Mouse (Mus musculus) limb, embryonic 11.5 days (tissue): ENCODE data around the gene Ccdc154. TPM values are rescaled to one million over a fixed set of nuclear protein-coding genes. Genes with fewer than 3 reads are reported as not detected.

Experiments
- ATAC-seq: fragments of 200-750 bp; cut with Nextera tagmentation; 2 replicates; pipeline ENCODE4 v1.8.0; 2017; ENCODE audit warnings: low read depth; ENCODE audit not compliant: insufficient number of reproducible peaks, low FRiP score, low TSS enrichment
- DNase-seq: peaks from one replicate; pipeline ENCODE4 v3.0.0-alpha.2; 2015; ENCODE audit warnings: low spot score
- H3K27ac ChIP-seq: fragments of 300-500 bp; sonication (generic); replicated peaks from 2 replicates; pipeline ENCODE4 v1.5.1; 2014; ENCODE audit warnings: low read depth, mild to moderate bottlenecking, low read length
- H3K27me3 ChIP-seq: fragments of 300-500 bp; sonication (generic); 2 replicates; pipeline ENCODE4 v1.6.1; 2014; ENCODE audit warnings: mild to moderate bottlenecking, low read length, mixed read lengths; ENCODE audit not compliant: control insufficient read depth, insufficient read depth
- H3K36me3 ChIP-seq: fragments of 300-500 bp; sonication (generic); 2 replicates; pipeline ENCODE4 v1.6.1; 2014; ENCODE audit warnings: mild to moderate bottlenecking, low read length, moderate library complexity, mixed read lengths; ENCODE audit not compliant: control insufficient read depth, insufficient read depth
- H3K4me1 ChIP-seq: fragments of 300-500 bp; sonication (generic); 2 replicates; pipeline ENCODE4 v1.6.1; 2014; ENCODE audit warnings: low read length, mixed read lengths; ENCODE audit not compliant: control insufficient read depth, insufficient read depth
- H3K4me2 ChIP-seq: fragments of 300-500 bp; sonication (generic); 2 replicates; pipeline ENCODE4 v1.6.1; 2014; ENCODE audit warnings: low read depth, mild to moderate bottlenecking, moderate library complexity; ENCODE audit not compliant: severe bottlenecking
- H3K4me3 ChIP-seq: fragments of 300-500 bp; sonication (generic); 2 replicates; pipeline ENCODE4 v1.5.1; 2014; ENCODE audit warnings: low read depth, low read length
- H3K9ac ChIP-seq: fragments of 300-500 bp; sonication (generic); 2 replicates; pipeline ENCODE4 v1.6.1; 2014; ENCODE audit warnings: mild to moderate bottlenecking, low read length
- H3K9me3 ChIP-seq: fragments of 300-500 bp; sonication (generic); 2 replicates; pipeline ENCODE4 v1.6.1; 2016; ENCODE audit warnings: low read length; ENCODE audit not compliant: control insufficient read depth
- WGBS: fragments of 180-500 bp; shearing (Covaris S2); extraction: QIAGEN DNeasy Blood & Tissue Kit; methylation state at CpG from one replicate; pipeline ENCODE4 v1.1.7; 2014; 5-methylcytosine and 5-hydroxymethylcytosine counted together
- polyA plus RNA-seq: library from polyadenylated mRNA; unstranded; fragments of >200 nt; fragmentation: Nextera tagmentation; extraction: Ambion mirVana; gene quantifications from 2 replicates; pipeline ENCODE4 v1.2.1, GENCODE M21; 2014

The Ccdc154 gene
- polyA plus RNA-seq, 1 experiment from 2014 or later = not detected

DNA sequence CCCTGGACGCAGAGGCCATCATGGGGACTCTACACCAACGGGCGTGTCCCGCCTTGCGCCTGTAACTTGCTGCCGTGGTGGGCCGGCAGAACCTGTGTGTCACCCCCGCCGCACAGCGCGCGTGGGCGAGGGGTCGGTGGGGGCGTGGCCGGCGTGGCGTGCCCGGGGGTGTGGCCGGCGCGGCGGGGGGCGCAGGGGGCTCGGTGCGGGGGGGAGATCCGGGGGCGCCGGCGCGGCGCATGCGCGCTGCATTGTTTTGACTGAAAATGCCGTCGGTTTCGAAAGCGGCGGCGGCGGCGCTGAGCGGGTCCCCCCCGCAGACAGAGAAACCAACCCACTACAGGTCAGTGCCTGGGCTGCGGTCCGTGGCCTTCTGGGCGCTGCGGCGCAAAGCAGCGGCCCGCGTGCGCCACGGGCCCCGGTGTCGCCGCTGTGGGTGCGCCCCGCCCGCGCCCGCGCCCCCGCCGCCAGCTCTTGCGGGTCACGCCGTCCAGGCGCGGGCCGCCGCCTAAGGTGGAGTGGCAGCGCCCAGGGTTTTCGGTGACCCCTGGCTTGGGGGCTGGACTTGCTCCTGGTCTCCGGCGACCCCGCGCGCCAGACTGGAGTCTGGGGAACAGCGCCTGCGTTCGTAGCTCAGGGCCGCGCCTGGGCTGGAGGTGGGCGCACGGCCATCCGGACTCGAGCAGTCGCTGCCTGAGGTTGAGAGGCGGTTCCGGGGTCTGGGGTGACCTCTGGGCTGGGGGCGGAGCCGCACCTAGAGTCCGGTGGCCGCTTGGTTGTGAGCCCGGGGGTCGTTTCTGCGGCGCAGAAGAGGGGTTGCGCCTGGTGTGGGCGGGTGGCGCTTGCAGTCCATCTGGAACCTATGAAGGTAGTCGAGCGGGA is 26.1 kb downstream of the Ccdc154 start, which contains the start of gene Unkl:
Unkl (plus strand) TSS at position 248 of the 882 bp plus-strand sequence.
- Histone ChIP-seq H3K9ac (peak within 1 kb of the TSS; percentile 87), H3K27ac (peak within 1 kb of the TSS; percentile 80), H3K36me3 (no peaks in the 10 kb centered on the region; the same call in 1 of the 2 replicates), H3K27me3 (no peaks in the 10 kb centered on the region), H3K9me3 (no peaks in the 10 kb centered on the region), H3K4me1 (peaks cover 12% of the 10 kb centered on the region), H3K4me3 (peak within 1 kb of the TSS; percentile 90), H3K4me2 (peak within 1 kb of the TSS; percentile 84)
- WGBS = under 1% methylated on average over 101 of the region's 104 CpGs
- DNase-seq (peak; percentile 81), ATAC-seq (peak; percentile 55; the same call in 1 of the 2 replicates)

GRCm38 (mm10) chr17:25189091-25189490 is 26.8 kb downstream of the Ccdc154 start:
- no peak overlapping the region for H3K27ac ChIP-seq
- peak overlapping the region; percentile 84 for H3K4me2 ChIP-seq
- no peaks in the 10 kb centered on the region; the same call in 1 of the 2 replicates for H3K36me3 ChIP-seq
- peaks cover 12% of the 10 kb centered on the region for H3K4me1 ChIP-seq
- peak overlapping the region; percentile 87 for H3K9ac ChIP-seq
- H3K9me3 ChIP-seq = no peaks in the 10 kb centered on the region
- peak overlapping the region; percentile 90 for H3K4me3 ChIP-seq
- DNase-seq (no peak), ATAC-seq (no peak)
- WGBS = 5% methylated on average over 16 of the region's 16 CpGs
- no peaks in the 10 kb centered on the region for H3K27me3 ChIP-seq

GRCm38 (mm10) chr17:25202401-25202800 is 40.1 kb downstream of the Ccdc154 start:
- Histone ChIP-seq H3K9ac (no peak overlapping the region), H3K27me3 (no peaks in the 10 kb centered on the region), H3K4me2 (no peak overlapping the region), H3K9me3 (no peaks in the 10 kb centered on the region), H3K27ac (no peak overlapping the region), H3K36me3 (peaks cover 19% of the 10 kb centered on the region), H3K4me3 (no peak overlapping the region), H3K4me1 (no peaks in the 10 kb centered on the region)
- DNase-seq (no peak), ATAC-seq (no peak)
- WGBS = 89% methylated on average over 4 of the region's 4 CpGs

DNA sequence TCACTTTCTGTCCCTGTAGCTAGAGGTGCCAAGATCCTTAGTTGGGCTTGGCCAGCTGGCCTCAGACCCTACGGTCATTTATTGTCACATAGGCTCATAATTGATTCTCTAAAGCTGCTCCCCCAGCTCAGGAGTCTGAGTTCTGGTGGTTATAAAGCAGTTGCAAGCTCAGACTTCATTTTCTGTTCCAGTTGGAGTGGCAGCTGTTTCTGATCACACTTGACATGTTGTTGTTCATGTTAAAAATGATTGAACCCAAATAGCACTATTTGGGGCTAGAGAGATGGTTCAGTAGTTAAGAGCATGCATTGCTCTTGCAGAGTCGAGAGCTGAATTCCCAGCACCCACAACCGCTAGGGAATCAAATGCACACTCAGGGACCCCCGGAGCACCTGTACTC is 47.7 kb downstream of the Ccdc154 start:
- 95% methylated on average over 4 of the region's 4 CpGs for WGBS
- no peak overlapping the region for H3K9ac ChIP-seq
- H3K27me3 ChIP-seq = no peaks in the 10 kb centered on the region
- no peak overlapping the region for H3K4me3 ChIP-seq
- H3K9me3 ChIP-seq = no peaks in the 10 kb centered on the region
- no peak overlapping the region for H3K4me2 ChIP-seq
- H3K36me3 ChIP-seq = peaks cover 15% of the 10 kb centered on the region; the same call in 1 of the 2 replicates
- no peaks in the 10 kb centered on the region for H3K4me1 ChIP-seq
- ATAC-seq (no peak), DNase-seq (no peak)
- H3K27ac ChIP-seq = no peak overlapping the region

DNA sequence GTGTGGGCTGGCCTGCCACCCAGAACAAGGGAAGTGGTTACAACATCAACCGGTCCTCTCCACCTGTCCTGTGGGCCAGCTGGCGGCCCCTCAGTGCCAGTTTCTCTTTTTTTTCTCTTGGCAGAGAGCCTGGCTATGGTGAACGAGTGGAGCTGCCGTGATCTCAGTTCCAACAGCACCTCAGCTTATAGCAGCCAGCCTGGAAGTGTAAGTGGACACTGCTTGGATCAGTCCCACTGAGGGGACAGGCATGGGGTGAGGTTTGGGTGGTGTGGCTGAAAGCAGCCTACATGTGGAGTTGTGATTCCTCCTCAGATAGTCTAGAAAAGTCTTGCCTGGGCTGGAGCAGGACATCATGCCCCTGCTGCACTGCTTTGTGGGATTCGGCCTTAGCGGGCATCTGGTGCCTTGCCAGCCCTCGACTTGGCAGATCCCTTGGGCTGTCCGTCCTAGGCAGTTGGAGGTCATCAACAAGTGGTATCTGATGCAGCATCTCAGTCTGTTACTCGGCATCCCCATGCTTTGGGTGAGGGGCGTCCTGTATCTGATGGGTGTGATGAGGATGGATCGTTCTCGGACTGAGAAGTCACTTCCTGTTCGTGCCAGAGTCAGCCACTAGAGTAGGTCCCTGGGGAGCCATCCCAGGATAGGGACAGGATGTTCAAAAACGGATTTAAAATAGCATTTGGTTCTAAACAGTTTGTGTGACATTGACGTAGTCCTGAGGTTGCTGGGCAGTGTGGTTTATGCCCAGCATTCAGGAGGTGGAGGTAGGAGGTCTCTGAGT is 48.6 kb downstream of the Ccdc154 start:
- H3K27ac ChIP-seq = no peak overlapping the region
- no peaks in the 10 kb centered on the region for H3K27me3 ChIP-seq
- no peak overlapping the region for H3K4me3 ChIP-seq
- no peak overlapping the region for H3K9ac ChIP-seq
- peaks cover 12% of the 10 kb centered on the region; the same call in 1 of the 2 replicates for H3K36me3 ChIP-seq
- no peaks in the 10 kb centered on the region for H3K4me1 ChIP-seq
- H3K4me2 ChIP-seq = no peak overlapping the region
- H3K9me3 ChIP-seq = no peaks in the 10 kb centered on the region
- DNase-seq (no peak), ATAC-seq (no peak)
- WGBS = 87% methylated on average over 15 of the region's 15 CpGs

- Histone ChIP-seq H3K9ac (no peak overlapping the region), H3K9me3 (no peaks in the 10 kb centered on the region), H3K36me3 (peaks cover 12% of the 10 kb centered on the region; the same call in 1 of the 2 replicates)
Observed at GRCm38 (mm10) chr17:25211705-25212104, 49.4 kb downstream of the Ccdc154 start.

GRCm38 (mm10) chr17:25215431-25215830 is 53.2 kb downstream of the Ccdc154 start:
- no peak for ATAC-seq
- no peak for DNase-seq
- H3K4me2 ChIP-seq = no peak overlapping the region

More at GRCm38 (mm10) chr17:25211705-25212104, 49.4 kb downstream of the Ccdc154 start:
- Histone ChIP-seq H3K27ac (no peak overlapping the region), H3K4me3 (no peak overlapping the region), H3K4me2 (no peak overlapping the region), H3K4me1 (no peaks in the 10 kb centered on the region), H3K27me3 (no peaks in the 10 kb centered on the region)
- DNase-seq (no peak), ATAC-seq (no peak)
- 85% methylated on average over 4 of the region's 4 CpGs for WGBS

GRCm38 (mm10) chr17:25218967-25219366 is 56.7 kb downstream of the Ccdc154 start:
- 0 out of 2 replicates have a peak, but pooled peaks cover 5% of the 10 kb centered on the region for H3K36me3 ChIP-seq
- no peak overlapping the region for H3K4me2 ChIP-seq
- ATAC-seq = no peak
- no peaks in the 10 kb centered on the region for H3K9me3 ChIP-seq
- 0 out of 2 replicates have a peak, but pooled peaks cover 3% of the 10 kb centered on the region for H3K4me1 ChIP-seq
- WGBS = 93% methylated on average over 9 of the region's 9 CpGs
- DNase-seq = no peak
- no peaks in the 10 kb centered on the region for H3K27me3 ChIP-seq
- no peak overlapping the region for H3K4me3 ChIP-seq
- no peak overlapping the region for H3K9ac ChIP-seq
- H3K27ac ChIP-seq = no peak overlapping the region

More at GRCm38 (mm10) chr17:25215431-25215830, 53.2 kb downstream of the Ccdc154 start:
- H3K9me3 ChIP-seq = no peaks in the 10 kb centered on the region
- H3K27me3 ChIP-seq = no peaks in the 10 kb centered on the region
- 88% methylated on average over 3 of the region's 3 CpGs for WGBS
- no peak overlapping the region for H3K27ac ChIP-seq
- H3K4me1 ChIP-seq = no peaks in the 10 kb centered on the region
- H3K4me3 ChIP-seq = no peak overlapping the region
- peaks cover 14% of the 10 kb centered on the region; the same call in 1 of the 2 replicates for H3K36me3 ChIP-seq
- no peak overlapping the region for H3K9ac ChIP-seq
